Mouse (Mus musculus) CH12.LX (cell line): ENCODE results near the gene Plxdc2. TPM values are rescaled to one million over a fixed set of nuclear protein-coding genes. Genes with fewer than 3 reads are reported as not detected.

Source experiments
- DNase-seq: peaks from one replicate; pipeline ENCODE4 v3.0.0-alpha.2; 2013; ENCODE audit errors: extremely low read depth
- H3K27ac ChIP-seq: 2 replicates; pipeline ENCODE4 v1.5.1; 2012; ENCODE audit warnings: low read depth, mild to moderate bottlenecking, control low read depth, moderate library complexity; ENCODE audit not compliant: insufficient read depth
- H3K27me3 ChIP-seq: replicated peaks from 2 replicates; pipeline ENCODE3; 2012; ENCODE audit warnings: inconsistent platforms
- H3K36me3 ChIP-seq, 2 experiments: replicated peaks in 1 of 2; 2 replicates each; pipeline versions ENCODE3 to v1.6.1; 2012; ENCODE audit warnings: inconsistent platforms in 1 of 2, low read length in 1 of 2, mild to moderate bottlenecking in 1 of 2, mixed read lengths in 1 of 2, moderate library complexity in 1 of 2; ENCODE audit not compliant: control insufficient read depth in 1 of 2, insufficient read depth in 1 of 2
- H3K4me1 ChIP-seq, 2 experiments: 2 replicates each; pipeline ENCODE4 v1.6.1; 2012; ENCODE audit warnings: inconsistent platforms in 1 of 2, moderate library complexity in 1 of 2; ENCODE audit not compliant: insufficient read depth in 2 of 2, control insufficient read depth in 1 of 2
- H3K4me2 ChIP-seq: 2 replicates; pipeline ENCODE4 v1.6.1; 2012; ENCODE audit warnings: low read depth, mild to moderate bottlenecking, control low read depth; ENCODE audit not compliant: poor library complexity, insufficient read depth, severe bottlenecking
- H3K4me3 ChIP-seq, 3 experiments: fragments of 150-350 bp in 1 of 3; sonication (generic) in 1 of 3; replicated peaks in 1 of 3; 2 replicates each; pipeline versions ENCODE3 to v1.5.1; 2011 to 2012; ENCODE audit warnings: low read depth in 2 of 3, low read length in 2 of 3, mild to moderate bottlenecking in 2 of 3, moderate library complexity in 2 of 3, control low read depth in 1 of 3, improper control_type of control experiment in 1 of 3, inconsistent platforms in 1 of 3, mixed read lengths in 1 of 3; ENCODE audit not compliant: poor library complexity in 1 of 3
- H3K79me2 ChIP-seq: replicated peaks from 2 replicates; pipeline ENCODE4 v1.6.1; 2012; ENCODE audit warnings: mild to moderate bottlenecking, moderate library complexity; ENCODE audit not compliant: control insufficient read depth, poor library complexity, insufficient read depth, severe bottlenecking; ENCODE audit errors: extremely low read depth
- H3K9ac ChIP-seq: 2 replicates; pipeline ENCODE4 v1.6.1; 2012; ENCODE audit warnings: low read depth, mild to moderate bottlenecking, control low read depth, moderate library complexity; ENCODE audit not compliant: insufficient read depth
- H3K9me3 ChIP-seq: replicated peaks from 2 replicates; pipeline ENCODE3; 2012; ENCODE audit warnings: low read length, inconsistent platforms, mixed read lengths
- BHLHE40 ChIP-seq: IDR thresholded peaks from 2 replicates; pipeline ENCODE4 v1.6.1; 2011; ENCODE audit warnings: mild to moderate bottlenecking, low read depth, low read length, improper control_type of control experiment
- CHD2 ChIP-seq: IDR thresholded peaks from 2 replicates; pipeline ENCODE4 v1.6.1; 2011; ENCODE audit warnings: low read length, improper control_type of control experiment
- ELF1 ChIP-seq: IDR thresholded peaks from 2 replicates; pipeline ENCODE4 v1.6.1; 2014; ENCODE audit warnings: low read depth, mild to moderate bottlenecking, inconsistent platforms, low read length, improper control_type of control experiment
- ETS1 ChIP-seq: conservative IDR thresholded peaks from 2 replicates; pipeline ENCODE4 v1.6.1; 2012; ENCODE audit warnings: low read depth, mild to moderate bottlenecking, inconsistent platforms, low read length, improper control_type of control experiment, moderate library complexity
- JUND ChIP-seq: conservative IDR thresholded peaks from 2 replicates; pipeline ENCODE4 v1.6.1; 2011; ENCODE audit warnings: low read depth, low read length, improper control_type of control experiment
- MEF2A ChIP-seq: IDR thresholded peaks from 2 replicates; pipeline ENCODE4 v1.6.1; 2014; ENCODE audit warnings: low read depth, mild to moderate bottlenecking, inconsistent platforms, low read length, improper control_type of control experiment, borderline replicate concordance
- POLR2AphosphoS2 ChIP-seq: IDR thresholded peaks from 2 replicates; pipeline ENCODE4 v1.6.1; 2011; ENCODE audit warnings: low read depth, low read length, improper control_type of control experiment
- TBP ChIP-seq: conservative IDR thresholded peaks from 2 replicates; pipeline ENCODE4 v1.6.1; 2011; ENCODE audit warnings: low read depth, low read length, improper control_type of control experiment
- TCF12 ChIP-seq: IDR thresholded peaks from 2 replicates; pipeline ENCODE4 v1.6.1; 2014; ENCODE audit warnings: low read depth, mild to moderate bottlenecking, inconsistent platforms, low read length, improper control_type of control experiment
- USF1 ChIP-seq: IDR thresholded peaks from 2 replicates; pipeline ENCODE4 v1.6.1; 2014; ENCODE audit warnings: low read depth, mild to moderate bottlenecking, inconsistent platforms, low read length, improper control_type of control experiment
- ZC3H11A ChIP-seq: IDR thresholded peaks from 2 replicates; pipeline ENCODE4 v1.6.1; 2012; ENCODE audit warnings: low read depth, mild to moderate bottlenecking, inconsistent platforms, low read length, improper control_type of control experiment
- ZKSCAN1 ChIP-seq: IDR thresholded peaks from 2 replicates; pipeline ENCODE4 v1.6.1; 2012; ENCODE audit warnings: low read depth, inconsistent platforms, low read length, improper control_type of control experiment, borderline replicate concordance
- dilution Hi-C: fragments of 300-500 bp; cut with MboI; formaldehyde crosslinking; loops from 2 replicates; pipeline ENCODE4 v1.14.3; 2020; ENCODE audit warnings: low sequenced_read_pairs; ENCODE audit not compliant: extremely low pct_unique_long_range_greater_than_20kb, extremely low pct_ligation_motif_present
- in situ Hi-C: fragments of 300-500 bp; cut with MboI; formaldehyde crosslinking; loops from 3 replicates; pipeline ENCODE4 v1.14.3; 2019; ENCODE audit warnings: low sequenced_read_pairs, low pct_ligation_motif_present, low pct_unique_long_range_greater_than_20kb, mixed read lengths
- polyA plus RNA-seq: library from polyadenylated mRNA; unstranded; fragments of >175 nt; gene quantifications from 2 replicates; pipeline ENCODE4 v1.2.1, GENCODE M21; 2012; ENCODE audit warnings: low read depth; ENCODE audit not compliant: insufficient read length
- total RNA-seq, 2 experiments: library from RNA; depleted of rRNA; stranded (reverse); fragments of 300-350 nt in 1 of 2; fragments of >200 nt in 1 of 2; gene quantifications; 2 replicates each; pipeline ENCODE4 v1.2.3; 2012 to 2014

The Plxdc2 gene
- total and polyA plus RNA-seq, 3 experiments, result not detected

DNA sequence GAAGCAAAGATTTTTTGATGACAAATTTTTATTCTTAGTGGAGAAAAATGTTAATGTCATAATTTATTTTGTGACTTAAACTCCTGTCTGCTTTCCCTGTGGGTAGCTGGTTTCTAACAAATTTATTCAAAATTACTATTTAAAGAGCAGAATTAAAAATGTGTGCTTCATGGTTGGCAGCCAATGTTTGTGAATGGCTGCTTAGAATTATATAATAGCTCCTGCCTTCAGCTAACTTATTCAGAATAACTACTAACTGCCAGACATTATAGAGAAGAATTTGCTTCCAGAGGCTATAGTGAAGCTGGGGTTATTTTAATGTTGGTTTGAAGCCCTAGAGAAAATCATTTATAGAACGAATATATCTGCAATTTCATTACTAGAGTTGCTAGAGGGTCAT is 30.1 kb downstream of the Plxdc2 start:
- Histone ChIP-seq H3K27ac (no peak overlapping the region), H3K4me2 (no peak overlapping the region), H3K4me1 (no peaks in the 10 kb centered on the region), H3K79me2 (no peaks in the 10 kb centered on the region)
- dilution Hi-C loops, result no loop called here
- DNase-seq, result no peak
- TF ChIP-seq ZKSCAN1 (no peak), POLR2AphosphoS2 (no peak)
- TF ChIP-seq, all 38 proteins: peak for 0
- in situ Hi-C loops, result no loop called here
- Histone ChIP-seq H3K27me3 (no peaks in the 10 kb centered on the region), H3K9ac (no peak overlapping the region), H3K4me3 (no peak overlapping the region), H3K9me3 (no peaks in the 10 kb centered on the region), H3K36me3 (no peaks in the 10 kb centered on the region)

DNA sequence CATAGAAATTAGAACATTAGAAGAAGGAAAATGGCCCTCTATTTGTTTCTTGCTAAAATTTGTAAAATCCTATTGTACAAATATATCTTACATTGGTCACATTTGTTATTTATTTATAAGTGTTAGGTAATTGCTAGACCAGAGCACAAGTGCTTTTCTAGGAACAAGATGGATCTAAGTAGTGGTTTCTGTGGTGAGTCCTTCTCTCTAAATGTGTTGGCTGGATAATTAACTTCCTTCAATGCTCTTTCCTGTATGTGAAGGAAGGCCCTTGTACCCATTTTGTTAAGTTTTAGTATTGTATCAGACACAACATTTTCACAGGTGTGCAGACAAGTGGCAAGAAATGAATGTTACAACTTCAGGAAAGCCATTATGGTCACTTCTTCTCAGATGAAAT is 30.6 kb downstream of the Plxdc2 start:
- H3K4me1 ChIP-seq, result no peaks in the 10 kb centered on the region
- H3K79me2 ChIP-seq, result no peaks in the 10 kb centered on the region
- no peaks in the 10 kb centered on the region for H3K9me3 ChIP-seq
- no peak for DNase-seq
- H3K27me3 ChIP-seq, result no peaks in the 10 kb centered on the region
- no peak overlapping the region for H3K27ac ChIP-seq
- no peaks in the 10 kb centered on the region for H3K36me3 ChIP-seq
- no peak for TF ChIP-seq USF1
- TF ChIP-seq JUND, result no peak
- no peak for TF ChIP-seq ZC3H11A
- no peak for TF ChIP-seq TBP
- no peak for TF ChIP-seq ELF1
- in situ Hi-C loops, result no loop called here
- no peak overlapping the region for H3K4me3 ChIP-seq
- H3K9ac ChIP-seq, result no peak overlapping the region
- H3K4me2 ChIP-seq, result no peak overlapping the region
- dilution Hi-C loops, result no loop called here

DNA sequence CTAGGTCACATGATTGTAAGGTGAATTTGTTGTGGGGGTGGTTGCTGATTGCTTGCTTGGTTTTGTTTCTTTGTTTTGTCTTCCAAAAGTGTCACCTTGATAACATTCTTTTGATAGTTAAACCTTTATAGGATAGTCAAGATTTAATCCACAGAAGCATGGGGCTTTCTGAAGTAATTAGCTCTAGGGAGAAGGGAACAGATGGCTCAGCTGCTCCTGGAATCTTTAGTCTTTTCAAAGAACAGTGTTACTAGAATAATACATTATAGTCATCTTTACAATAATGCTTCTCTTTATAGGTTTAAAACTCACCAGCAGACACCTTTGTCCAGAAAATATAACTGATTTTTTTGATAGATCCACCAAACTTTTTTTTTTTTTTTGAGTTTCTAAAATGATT is 31.7 kb downstream of the Plxdc2 start:
- H3K27me3 ChIP-seq, result no peaks in the 10 kb centered on the region
- H3K36me3 ChIP-seq, result no peaks in the 10 kb centered on the region
- no peak overlapping the region for H3K4me2 ChIP-seq
- in situ Hi-C loops (no loop called here), dilution Hi-C loops (no loop called here)
- H3K79me2 ChIP-seq, result no peaks in the 10 kb centered on the region
- no peak for DNase-seq
- no peak overlapping the region for H3K9ac ChIP-seq
- H3K4me3 ChIP-seq, result no peak overlapping the region
- TF ChIP-seq USF1, result no peak
- no peak for TF ChIP-seq CHD2
- TF ChIP-seq MEF2A, result no peak
- TF ChIP-seq TBP, result no peak
- TF ChIP-seq ETS1, result no peak
- no peak for TF ChIP-seq ELF1
- no peak for TF ChIP-seq TCF12
- no peak for TF ChIP-seq BHLHE40
- no peaks in the 10 kb centered on the region for H3K4me1 ChIP-seq
- H3K9me3 ChIP-seq, result no peaks in the 10 kb centered on the region
- H3K27ac ChIP-seq, result no peak overlapping the region
